Mouse (Mus musculus): ENCODE results near the gene Gm3594. TPM values are rescaled to one million over a fixed set of nuclear protein-coding genes. Genes with fewer than 3 reads are reported as not detected.

Gm3594 gene
- not detected for polyA plus RNA-seq (2014; fragmentation: Illumina TruSeq; extraction: RNeasy Lipid Tissue Mini Kit (QIAGEN cat#74804); ENCODE audit: low read depth, low replicate concordance)

DNA sequence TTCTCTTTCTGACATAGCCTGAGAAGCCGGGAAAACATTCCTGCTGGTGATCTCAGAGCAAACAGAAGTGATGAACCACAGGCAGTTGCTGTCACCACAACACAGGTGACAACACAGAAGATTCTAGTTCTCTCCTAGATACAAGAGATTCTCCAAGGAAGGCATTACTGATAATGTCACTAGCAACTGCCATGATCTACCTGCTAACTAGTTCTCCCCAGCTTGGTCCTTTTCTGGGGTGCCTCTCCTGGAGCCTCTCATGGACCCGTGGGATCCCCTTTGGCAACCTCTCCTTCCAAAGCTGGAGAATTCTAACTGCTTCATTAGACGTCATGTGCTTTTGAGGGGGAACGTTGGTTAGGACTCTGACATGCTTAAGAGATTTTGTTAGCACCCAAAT, at the start of gene Gm3594:
TSS of gene Gm3594 (minus strand) at position 101 of the 400 bp plus-strand sequence.

DNA sequence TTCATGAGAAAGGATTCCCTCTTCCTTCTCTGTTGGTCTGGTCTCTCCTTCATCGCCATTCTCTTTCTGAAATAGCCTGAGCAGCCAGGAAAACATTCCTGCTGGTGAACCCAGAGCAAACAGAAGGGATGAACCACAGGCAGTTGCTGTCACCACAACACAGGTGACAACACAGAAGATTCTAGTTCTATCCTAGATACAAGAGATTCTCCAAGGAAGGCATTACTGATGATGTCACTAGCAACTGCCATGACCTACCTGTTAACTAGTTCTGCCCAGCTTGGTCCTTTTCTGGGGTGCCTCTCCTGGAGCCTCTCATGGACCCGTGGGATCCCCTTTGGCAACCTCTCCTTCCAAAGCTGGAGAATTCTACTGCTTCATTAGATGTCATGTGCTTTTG, 32.0 kb downstream of the Gm3594 start, which contains the start of gene Gm3591:
TSS of gene Gm3591 (minus strand) at position 101 of the 400 bp plus-strand sequence.

DNA sequence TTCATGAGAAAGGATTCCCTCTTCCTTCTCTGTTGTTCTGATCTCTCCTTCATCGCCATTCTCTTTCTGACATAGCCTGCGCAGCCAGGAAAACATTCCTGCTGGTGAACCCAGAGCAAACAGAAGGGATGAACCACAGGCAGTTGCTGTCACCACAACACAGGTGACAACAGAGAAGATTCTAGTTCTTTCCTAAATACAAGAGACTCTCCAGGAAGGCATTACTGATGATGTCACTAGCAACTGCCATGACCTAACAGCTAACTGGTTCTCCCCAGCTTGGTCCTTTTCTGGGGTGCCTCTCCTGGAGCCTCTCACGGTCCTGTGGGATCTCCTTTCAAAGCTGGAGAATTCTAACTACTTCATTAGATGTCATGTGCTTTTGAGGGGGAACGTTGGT, 54.2 kb downstream of the Gm3594 start, which contains the start of gene Gm16440:
TSS of gene Gm16440 (minus strand) at position 101 of the 400 bp plus-strand sequence.

Other genes with a start within 250 kb of the Gm3594 start
- gene Gm21560, start 225.3 kb downstream of the Gm3594 start, polyA plus RNA-seq (2014; fragmentation: Illumina TruSeq; extraction: RNeasy Lipid Tissue Mini Kit (QIAGEN cat#74804); ENCODE audit: low read depth, low replicate concordance), result not detected
- not detected for gene Gm3411, start 157.4 kb downstream of the Gm3594 start, polyA plus RNA-seq (2014; fragmentation: Illumina TruSeq; extraction: RNeasy Lipid Tissue Mini Kit (QIAGEN cat#74804); ENCODE audit: low read depth, low replicate concordance)
- not detected for gene Gm21103, start 139.8 kb downstream of the Gm3594 start, polyA plus RNA-seq (2014; fragmentation: Illumina TruSeq; extraction: RNeasy Lipid Tissue Mini Kit (QIAGEN cat#74804); ENCODE audit: low read depth, low replicate concordance)
- gene Gm3618, start 100.9 kb downstream of the Gm3594 start, polyA plus RNA-seq (2014; fragmentation: Illumina TruSeq; extraction: RNeasy Lipid Tissue Mini Kit (QIAGEN cat#74804); ENCODE audit: low read depth, low replicate concordance), result not detected
- not detected for gene Gm16440, start 54.3 kb downstream of the Gm3594 start, polyA plus RNA-seq (2014; fragmentation: Illumina TruSeq; extraction: RNeasy Lipid Tissue Mini Kit (QIAGEN cat#74804); ENCODE audit: low read depth, low replicate concordance)
- not detected for gene Gm3591, start 32.1 kb downstream of the Gm3594 start, polyA plus RNA-seq (2014; fragmentation: Illumina TruSeq; extraction: RNeasy Lipid Tissue Mini Kit (QIAGEN cat#74804); ENCODE audit: low read depth, low replicate concordance)
- gene Gm8356, start 92.7 kb upstream of the Gm3594 start, polyA plus RNA-seq (2014; fragmentation: Illumina TruSeq; extraction: RNeasy Lipid Tissue Mini Kit (QIAGEN cat#74804); ENCODE audit: low read depth, low replicate concordance), result not detected
- not detected for gene Gm3629, start 146.0 kb upstream of the Gm3594 start, polyA plus RNA-seq (2014; fragmentation: Illumina TruSeq; extraction: RNeasy Lipid Tissue Mini Kit (QIAGEN cat#74804); ENCODE audit: low read depth, low replicate concordance)
- not detected for gene Gm3460, start 177.8 kb upstream of the Gm3594 start, polyA plus RNA-seq (2014; fragmentation: Illumina TruSeq; extraction: RNeasy Lipid Tissue Mini Kit (QIAGEN cat#74804); ENCODE audit: low read depth, low replicate concordance)
- not detected for gene Gm10251, start 239.6 kb upstream of the Gm3594 start, polyA plus RNA-seq (2014; fragmentation: Illumina TruSeq; extraction: RNeasy Lipid Tissue Mini Kit (QIAGEN cat#74804); ENCODE audit: low read depth, low replicate concordance)